Mouse (Mus musculus) heart, postnatal 10 days (tissue): ENCODE measurements around the gene Golga7b. TPM values are rescaled to one million over a fixed set of nuclear protein-coding genes. Genes with fewer than 3 reads are reported as not detected.
A peak's percentile ranks its signal among the peaks of the same experiment; 100 is the strongest.

Source experiments
- DNase-seq, 2 experiments: peaks; one replicate each; pipeline ENCODE4 v3.0.0; 2021
- intact Hi-C: fragments of 180-260 bp; cut with DNase I; formaldehyde crosslinking; loops from one replicate; pipeline ENCODE4 v1.15.1; 2025
- microRNA-seq, 2 experiments: library from miRNA; unstranded; fragments of <30 nt; microRNA quantifications; one replicate each; pipeline ENCODE4 v1.2.0; 2022
- total RNA-seq, 2 experiments: library from RNA; stranded (reverse); gene quantifications; 2 replicates each; pipeline ENCODE4 v1.2.3; 2021

Gene Golga7b
- total RNA-seq, 2 experiments from 2014 or later = 0.29 to 0.30 TPM

- intact Hi-C loops = no loop called here
- DNase-seq = no peak
Observed at GRCm38 (mm10) chr19:42292106-42292505, 44.7 kb downstream of the Golga7b start.

- intact Hi-C loops = no loop called here
- DNase-seq = no peak
Observed at GRCm38 (mm10) chr19:42293216-42293615, 45.8 kb downstream of the Golga7b start.

- intact Hi-C loops = no loop called here
- no peak for DNase-seq
Observed at GRCm38 (mm10) chr19:42303210-42303813, 55.9 kb downstream of the Golga7b start.

- intact Hi-C loops = no loop called here
- no peak for DNase-seq
Observed at GRCm38 (mm10) chr19:42304506-42304905, 57.1 kb downstream of the Golga7b start.

GRCm38 (mm10) chr19:42305746-42306145, 58.4 kb downstream of the Golga7b start:
- intact Hi-C loops = no loop called here
- no peak for DNase-seq

GRCm38 (mm10) chr19:42306202-42306601, 58.8 kb downstream of the Golga7b start:
- DNase-seq = no peak
- intact Hi-C loops = no loop called here

GRCm38 (mm10) chr19:42307019-42307418, 59.6 kb downstream of the Golga7b start:
- peak in 1 of 2 experiments; percentile 15 for DNase-seq
- intact Hi-C loops = no loop called here

- no peak for DNase-seq
- intact Hi-C loops = no loop called here
Observed at GRCm38 (mm10) chr19:42308931-42309330, 61.6 kb downstream of the Golga7b start.

- DNase-seq = no peak
- intact Hi-C loops = no loop called here
Observed at GRCm38 (mm10) chr19:42311332-42311731, 64.0 kb downstream of the Golga7b start.

- intact Hi-C loops = no loop called here
- DNase-seq = no peak
Observed at GRCm38 (mm10) chr19:42312191-42312590, 64.8 kb downstream of the Golga7b start.

GRCm38 (mm10) chr19:42315070-42315679, 67.8 kb downstream of the Golga7b start:
- DNase-seq = no peak
- intact Hi-C loops = loop anchor here (5.0 kb wide), 2 partner anchors 112 to 432 kb away; no protein-coding TSS in a partner anchor

- DNase-seq = peak; percentile 76 to 82
- intact Hi-C loops = loop anchor here (1.0 to 5.0 kb wide), 4 partner anchors 111 to 431 kb away; no protein-coding TSS in a partner anchor
Observed at GRCm38 (mm10) chr19:42315914-42316313, 68.5 kb downstream of the Golga7b start.

- intact Hi-C loops = loop anchor here (1.0 to 5.0 kb wide), 4 partner anchors 111 to 431 kb away; no protein-coding TSS in a partner anchor
- DNase-seq = peak; percentile 16 to 36
Observed at GRCm38 (mm10) chr19:42316525-42316924, 69.2 kb downstream of the Golga7b start.

GRCm38 (mm10) chr19:42316998-42317397, 69.6 kb downstream of the Golga7b start:
- no peak for DNase-seq
- intact Hi-C loops = loop anchor here (1.0 to 5.0 kb wide), 4 partner anchors 110 to 430 kb away; no protein-coding TSS in a partner anchor

- intact Hi-C loops = loop anchor here (5.0 kb wide), 2 partner anchors 109 to 429 kb away; no protein-coding TSS in a partner anchor
- DNase-seq = no peak
Observed at GRCm38 (mm10) chr19:42317648-42318425, 70.5 kb downstream of the Golga7b start.

Small RNA genes lying within 50 kb of the gene (microRNA-seq; reads per million reads assigned to microRNA genes)
- gene Gm26339 (0 reads per million in 2 experiments), gene Mir3085 (0 reads per million in 2 experiments)

Other genes with a start within 250 kb of the Golga7b start
- not detected for gene Ankrd2, start 211.6 kb upstream of the Golga7b start, total RNA-seq
- 1 to 10 TPM; 1.3 to 2.2 TPM for gene Hoga1, start 202.0 kb upstream of the Golga7b start, total RNA-seq
- gene 4933411K16Rik, start 195.3 kb upstream of the Golga7b start, total RNA-seq = under 1 TPM; 0.24 to 0.37 TPM
- 1 to 10 TPM; 5.9 to 7.4 TPM for gene Morn4, start 161.2 kb upstream of the Golga7b start, total RNA-seq
- gene Pi4k2a, start 157.1 kb upstream of the Golga7b start, total RNA-seq = 10 to 100 TPM; 16.1 to 17.9 TPM
- gene Avpi1, start 118.5 kb upstream of the Golga7b start, total RNA-seq = 10 to 100 TPM; 10.9 to 13.1 TPM
- gene Marveld1, start 100.2 kb upstream of the Golga7b start, total RNA-seq = 10 to 100 TPM; 30.3 to 31.2 TPM
- 10 to 100 TPM; 27.6 to 29.6 TPM for gene Zfyve27, start 83.6 kb upstream of the Golga7b start, total RNA-seq
- 1 to 10 TPM; 1.0 to 2.3 TPM for gene Sfrp5, start 45.3 kb upstream of the Golga7b start, total RNA-seq
- under 1 TPM; 0.26 to 0.27 TPM for gene Crtac1, start 184.2 kb downstream of the Golga7b start, total RNA-seq